21 mouse cellular contexts compared by ENCODE assay signal in the genomic region with DNA sequence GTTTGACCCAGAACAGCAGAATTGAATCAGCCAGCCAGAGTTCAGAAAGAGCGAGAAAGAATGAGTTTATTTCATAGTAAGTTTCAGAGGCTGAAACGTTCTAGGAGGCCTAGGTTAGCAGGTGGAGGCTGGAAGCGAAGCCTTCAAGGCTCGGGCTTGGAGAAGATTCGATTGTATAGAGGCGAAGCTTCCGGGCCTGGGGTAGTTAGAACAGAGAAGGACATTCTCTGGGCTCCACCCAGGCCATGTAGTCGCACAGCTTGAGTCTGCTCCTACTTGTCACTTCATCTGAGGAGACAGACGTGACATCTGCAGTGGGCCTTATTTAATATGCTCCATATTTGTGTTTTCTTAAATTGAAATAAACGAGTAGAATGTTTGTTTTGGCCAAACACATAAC.
"Had no signal": no experiment of that assay in that cellular context is flagged by ENCODE, and none has a peak within 500 bp of the region (broad histone marks: within the 10 kb centered on the region; RNA-seq: fewer than 3 reads in every experiment).

No protein-coding gene starts in this region.

- DNase-seq: kidney, adult 18-20 months; kidney, adult 9 months; kidney, postnatal 14 days; kidney, postnatal 4 days; liver; lung, adult 18-20 months; lung, postnatal 10 days; lung, postnatal 36 days; spleen, adult 18-20 months; thymus, adult 18-20 months; thymus, postnatal 36 days had no signal

- H3K27me3 ChIP-seq: limb, embryonic 13.5 days; liver, embryonic 12.5 days; liver, embryonic 15.5 days; lung, embryonic 15.5 days; midbrain, embryonic 13.5 days; neural tube, embryonic 13.5 days; stomach, embryonic 15.5 days had no signal

- H3K27ac ChIP-seq: limb, embryonic 13.5 days; liver, embryonic 12.5 days; liver, embryonic 15.5 days; lung, embryonic 15.5 days; midbrain, embryonic 13.5 days; neural tube, embryonic 13.5 days; stomach, embryonic 15.5 days had no signal

- H3K9ac ChIP-seq: limb, embryonic 13.5 days; liver, embryonic 12.5 days; liver, embryonic 15.5 days; lung, embryonic 15.5 days; midbrain, embryonic 13.5 days; neural tube, embryonic 13.5 days; stomach, embryonic 15.5 days had no signal

- H3K9me3 ChIP-seq: limb, embryonic 13.5 days; liver, embryonic 15.5 days; lung, embryonic 15.5 days; midbrain, embryonic 13.5 days; neural tube, embryonic 13.5 days; stomach, embryonic 15.5 days had no signal

- ATAC-seq: intestine, embryonic 16.5 days; liver, embryonic 12.5 days; midbrain, embryonic 13.5 days; midbrain, embryonic 16.5 days had no signal

- H3K4me3 ChIP-seq: limb, embryonic 13.5 days; liver, embryonic 12.5 days; liver, embryonic 15.5 days; lung, embryonic 15.5 days; midbrain, embryonic 13.5 days; myocyte; neural tube, embryonic 13.5 days; stomach, embryonic 15.5 days had no signal

- H3K4me1 ChIP-seq: limb, embryonic 13.5 days; liver, embryonic 12.5 days; liver, embryonic 15.5 days; lung, embryonic 15.5 days; midbrain, embryonic 13.5 days; neural tube, embryonic 13.5 days; stomach, embryonic 15.5 days had no signal

- H3K4me2 ChIP-seq: limb, embryonic 13.5 days; liver, embryonic 12.5 days; liver, embryonic 15.5 days; lung, embryonic 15.5 days; midbrain, embryonic 13.5 days; neural tube, embryonic 13.5 days; stomach, embryonic 15.5 days had no signal
